Mouse (Mus musculus): Measurements from ENCODE around the gene Tbc1d21. TPM values are rescaled to one million over a fixed set of nuclear protein-coding genes. Genes with fewer than 3 reads are reported as not detected.

Tbc1d21 gene
- polyA plus RNA-seq, 1 experiment from 2014 or later = not detected

- WGBS = 51% methylated on average over 33 of the region's 33 CpGs
- no peak for ATAC-seq (ENCODE audit: low FRiP score)
- H3K9ac ChIP-seq = 0 out of 2 replicates have a peak overlapping the region, but pooled peaks have one; percentile 59
Measured at GRCm38 (mm10) chr9:58311191-58311910, 58.9 kb downstream of the Tbc1d21 start.

GRCm38 (mm10) chr9:58310043-58310660, 60.1 kb downstream of the Tbc1d21 start:
- ATAC-seq (ENCODE audit: low FRiP score) = no peak
- peaks cover 58% of the 10 kb centered on the region for H3K4me1 ChIP-seq (replicated peaks)
- no peak overlapping the region for H3K27ac ChIP-seq
- peaks cover 40% of the 10 kb centered on the region for H3K27me3 ChIP-seq
- no peak overlapping the region for H3K9ac ChIP-seq
- H3K36me3 ChIP-seq = no peaks in the 10 kb centered on the region
- WGBS = 76% methylated on average over 14 of the region's 14 CpGs
- no peaks in the 10 kb centered on the region for H3K9me3 ChIP-seq
- H3K4me3 ChIP-seq = no peak overlapping the region
- H3K4me2 ChIP-seq = no peak overlapping the region

More at GRCm38 (mm10) chr9:58311191-58311910, 58.9 kb downstream of the Tbc1d21 start:
- peak overlapping the region; percentile 62 for H3K4me2 ChIP-seq
- H3K4me1 ChIP-seq (replicated peaks) = peaks cover 68% of the 10 kb centered on the region
- H3K9me3 ChIP-seq = no peaks in the 10 kb centered on the region
- H3K27ac ChIP-seq = no peak overlapping the region
- H3K36me3 ChIP-seq = no peaks in the 10 kb centered on the region
- peaks cover 40% of the 10 kb centered on the region for H3K27me3 ChIP-seq
- peak overlapping the region; percentile 36 for H3K4me3 ChIP-seq

Other genes with a start within 250 kb of the Tbc1d21 start
- gene Islr, start 166.1 kb downstream of the Tbc1d21 start, polyA plus RNA-seq (2015; fragmentation: Nextera tagmentation; extraction: Ambion mirVana) = 40.9 and 43.7 TPM in 2 replicates
- 11.1 and 11.3 TPM in 2 replicates for gene Islr2, start 166.1 kb downstream of the Tbc1d21 start, polyA plus RNA-seq (2015; fragmentation: Nextera tagmentation; extraction: Ambion mirVana)
- gene Pml, start 120.7 kb downstream of the Tbc1d21 start, polyA plus RNA-seq (2015; fragmentation: Nextera tagmentation; extraction: Ambion mirVana) = 4.0 and 4.7 TPM in 2 replicates
- gene Stoml1, start 117.3 kb downstream of the Tbc1d21 start, polyA plus RNA-seq (2015; fragmentation: Nextera tagmentation; extraction: Ambion mirVana) = 105 and 116 TPM in 2 replicates
- gene Loxl1, start 57.3 kb downstream of the Tbc1d21 start, polyA plus RNA-seq (2015; fragmentation: Nextera tagmentation; extraction: Ambion mirVana) = 8.0 and 8.1 TPM in 2 replicates
- 5.0 and 6.8 TPM in 2 replicates for gene Insyn1, start 118.1 kb upstream of the Tbc1d21 start, polyA plus RNA-seq (2015; fragmentation: Nextera tagmentation; extraction: Ambion mirVana)
- 34.1 and 34.4 TPM in 2 replicates for gene Cd276, start 185.0 kb upstream of the Tbc1d21 start, polyA plus RNA-seq (2015; fragmentation: Nextera tagmentation; extraction: Ambion mirVana)
- gene Nptn, start 211.8 kb upstream of the Tbc1d21 start, polyA plus RNA-seq (2015; fragmentation: Nextera tagmentation; extraction: Ambion mirVana) = 140 and 144 TPM in 2 replicates

All from hindbrain, embryonic 13.5 days (tissue).